Mouse (Mus musculus) spleen, adult 2 months (tissue): ENCODE data around the gene Heatr5a.

ENCODE experiments used
- CTCF ChIP-seq: fragments of 200-500 bp; IDR thresholded peaks from 2 replicates; pipeline ENCODE4 v1.5.1; 2011; ENCODE audit warnings: mild to moderate bottlenecking, inconsistent platforms; ENCODE audit not compliant: insufficient read depth, insufficient read length, insufficient replicate concordance; ENCODE audit errors: extremely low read depth
- POLR2A ChIP-seq: fragments of 200-500 bp; IDR thresholded peaks from 2 replicates; pipeline ENCODE4 v1.6.1; 2011; ENCODE audit warnings: low read depth, low read length, inconsistent platforms

DNA sequence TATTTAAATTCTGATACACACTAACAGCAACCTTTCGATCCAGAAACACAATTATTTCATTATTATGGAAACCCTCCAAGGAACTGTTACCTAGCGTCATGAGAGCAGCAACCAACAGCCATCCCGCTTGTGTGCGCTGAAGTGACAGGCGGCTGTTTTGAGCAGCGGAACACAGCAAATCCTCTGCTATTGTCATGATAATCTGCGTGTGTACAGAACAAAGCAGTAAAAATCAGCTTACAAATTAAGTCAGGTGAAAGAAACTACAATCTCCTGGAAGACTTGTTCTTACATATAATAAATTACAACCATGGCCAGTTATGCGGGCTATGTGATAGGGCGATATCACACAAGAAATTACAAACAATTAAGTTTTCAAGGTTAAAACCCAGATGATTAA, 25.8 kb downstream of the Heatr5a start:
- TF ChIP-seq POLR2A (no peak), CTCF (no peak)
